Mouse (Mus musculus) liver, adult 2 months (tissue): ENCODE measurements around the gene Il1r1.

Experiments
- CTCF ChIP-seq: fragments of 200-500 bp; IDR thresholded peaks from 2 replicates; pipeline ENCODE4 v1.5.1; 2011; ENCODE audit warnings: low read depth, low read length, control low read depth
- POLR2A ChIP-seq: fragments of 200-500 bp; IDR thresholded peaks from 2 replicates; pipeline ENCODE4 v1.6.1; 2011; ENCODE audit warnings: low read length, control low read depth; ENCODE audit not compliant: insufficient read depth; ENCODE audit errors: extremely low read depth

- TF ChIP-seq CTCF (no peak), POLR2A (no peak)
These were observed 50.6 kb downstream of the Il1r1 start for GRCm38 (mm10) chr1:40275285-40276013.
